Mouse (Mus musculus) frontal cortex, postnatal 10 days (tissue): ENCODE results near the gene Apc2.
A peak's percentile ranks its signal among the peaks of the same experiment; 100 is the strongest.

ENCODE experiments used
- DNase-seq, 2 experiments: peaks; one replicate each; pipeline ENCODE4 v3.0.0; 2022; ENCODE audit warnings: low spot score in 2 of 2, mixed read lengths in 1 of 2

Gene Apc2

GRCm38 (mm10) chr10:80294311-80294710 lies 1.5 kb upstream of the Apc2 start:
- DNase-seq: no peak

GRCm38 (mm10) chr10:80294788-80295303 lies 931 bp upstream of the Apc2 start:
- DNase-seq: peak in 1 of 2 experiments; percentile 38

- DNase-seq: peak in 1 of 2 experiments; percentile 36
Observed at GRCm38 (mm10) chr10:80296824-80297223, 1.0 kb downstream of the Apc2 start.

DNA sequence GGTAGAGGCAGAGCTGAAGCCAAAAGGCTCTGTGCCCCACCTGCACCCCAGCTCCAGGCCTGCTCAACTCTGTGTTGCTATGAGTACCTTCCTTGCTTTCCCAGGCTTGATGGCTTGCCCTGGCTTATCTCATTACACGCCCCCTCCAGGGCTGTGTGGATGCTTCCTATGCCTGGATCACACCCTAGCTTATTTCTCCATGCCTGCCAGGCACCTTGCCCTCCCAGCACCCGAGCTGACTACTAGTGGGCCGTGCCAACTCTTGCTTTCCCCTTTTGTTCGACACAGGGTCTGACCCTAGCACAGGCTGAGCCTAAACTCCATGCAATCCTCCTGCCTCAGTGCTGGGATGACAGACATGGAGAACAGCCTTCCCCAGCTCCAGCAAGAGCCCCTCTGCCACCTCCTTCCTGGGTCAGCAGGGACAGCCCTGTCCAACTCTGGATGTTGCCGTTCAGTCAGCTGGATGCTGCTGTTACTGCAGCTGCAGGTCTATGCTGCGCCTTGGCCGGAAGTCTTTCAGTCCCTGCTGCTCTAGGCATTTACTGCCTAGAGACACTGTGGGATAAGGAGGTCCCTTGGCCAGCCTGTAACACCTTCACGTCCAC lies 1.9 kb downstream of the Apc2 start:
- peak in 1 of 2 experiments; percentile 27 for DNase-seq

- peak; percentile 91 for DNase-seq
Observed at GRCm38 (mm10) chr10:80298571-80299281, 2.9 kb downstream of the Apc2 start.

DNA sequence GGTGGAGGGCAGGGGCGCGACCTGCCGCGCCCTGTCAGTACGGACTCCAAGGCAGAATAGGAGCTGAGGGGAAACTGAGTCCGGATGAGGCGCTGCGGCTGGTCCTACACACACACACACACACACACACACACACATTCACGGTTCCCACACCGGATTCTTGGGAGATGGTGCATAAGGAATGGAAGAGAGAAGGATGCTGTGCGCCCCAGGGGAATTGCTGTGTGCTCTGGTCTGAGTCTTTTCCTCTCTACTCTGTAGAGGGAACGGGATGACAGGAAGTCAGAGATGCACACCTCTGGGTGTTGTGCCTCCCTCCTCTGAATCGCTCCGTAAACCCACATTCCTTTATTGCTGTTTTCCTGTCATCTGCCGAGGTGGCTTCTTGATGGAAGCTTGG lies 3.5 kb downstream of the Apc2 start:
- DNase-seq: no peak

DNA sequence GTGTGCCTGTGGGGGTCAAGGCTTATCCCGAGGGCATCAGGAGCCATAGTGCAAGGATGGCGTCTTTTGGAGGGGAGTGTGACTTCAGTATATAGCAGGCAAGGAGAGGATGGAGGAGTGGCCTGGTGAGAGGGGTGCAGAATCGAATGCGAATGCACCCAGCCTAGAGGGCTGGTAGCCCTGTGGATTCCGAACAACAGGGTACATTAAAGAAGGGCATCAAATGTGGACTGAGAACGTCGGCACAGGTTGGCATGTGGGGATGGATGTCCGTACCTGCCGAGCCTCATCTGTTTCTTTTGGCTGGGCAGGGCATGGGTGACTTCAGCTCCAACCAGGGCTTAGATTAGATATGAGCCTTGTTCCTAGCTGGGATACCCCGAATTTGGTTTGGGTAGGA lies 4.0 kb downstream of the Apc2 start:
- DNase-seq: no peak

DNA sequence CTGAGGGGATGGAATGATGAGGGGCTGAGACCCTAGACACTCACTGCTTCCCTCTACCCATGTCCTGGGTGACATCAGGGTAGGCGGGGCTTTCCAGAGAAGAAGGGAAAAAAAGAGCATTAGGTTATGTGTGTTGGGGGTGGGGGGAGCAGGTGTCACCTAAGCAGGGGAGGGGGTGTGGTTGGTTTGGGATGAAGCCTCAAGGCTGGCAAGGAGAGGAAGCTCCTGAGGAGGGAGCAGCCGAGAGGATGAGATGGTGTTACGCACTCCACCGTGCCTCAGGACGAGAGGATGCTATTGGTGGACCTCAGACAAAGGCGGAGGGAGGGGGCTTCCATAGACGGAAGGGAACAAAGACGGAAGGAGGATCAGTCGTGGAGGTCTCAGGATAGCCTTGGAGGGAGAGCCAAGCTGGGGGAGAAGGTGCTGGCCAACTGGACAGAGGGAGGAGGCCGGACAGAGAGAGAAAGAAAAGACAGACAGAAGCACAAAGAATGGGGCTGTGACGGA lies 5.0 kb downstream of the Apc2 start:
- peak; percentile 68 to 71 for DNase-seq

GRCm38 (mm10) chr10:80301256-80302081 lies 5.7 kb downstream of the Apc2 start:
- DNase-seq: peak in 1 of 2 experiments; percentile 31

DNA sequence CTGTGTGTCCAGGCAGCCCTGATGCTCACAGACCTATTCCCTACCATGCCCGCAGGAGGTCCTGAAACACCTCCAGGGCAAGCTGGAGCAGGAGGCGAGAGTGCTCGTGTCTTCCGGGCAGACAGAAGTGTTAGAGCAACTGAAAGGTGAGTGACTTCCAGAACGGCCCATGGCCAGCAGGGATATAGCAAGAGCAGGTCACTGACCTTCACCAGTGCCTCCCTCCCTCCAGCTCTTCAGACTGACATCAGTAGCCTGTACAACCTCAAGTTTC lies 6.2 kb downstream of the Apc2 start:
- no peak for DNase-seq

DNA sequence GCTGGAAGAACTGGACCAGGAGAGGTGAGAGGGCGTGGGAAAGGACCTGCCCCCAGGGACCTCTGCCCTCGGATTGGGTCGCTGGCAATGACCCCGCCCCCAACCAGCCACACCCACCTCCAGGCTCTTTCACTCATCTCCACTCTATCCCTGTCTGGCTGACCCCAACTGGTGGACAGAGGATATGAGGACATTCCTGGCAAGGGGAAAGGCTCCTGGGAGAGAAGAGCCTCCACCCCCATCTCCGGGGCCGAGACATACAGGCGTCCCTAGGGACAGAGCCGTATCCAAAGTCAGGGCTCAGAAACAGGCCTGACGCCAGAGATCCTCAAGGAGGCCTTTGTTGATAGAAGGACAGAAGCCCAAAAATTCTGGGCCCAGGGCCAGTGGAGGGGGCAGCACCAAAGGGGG lies 6.7 kb downstream of the Apc2 start:
- DNase-seq: peak; percentile 72 to 80

DNA sequence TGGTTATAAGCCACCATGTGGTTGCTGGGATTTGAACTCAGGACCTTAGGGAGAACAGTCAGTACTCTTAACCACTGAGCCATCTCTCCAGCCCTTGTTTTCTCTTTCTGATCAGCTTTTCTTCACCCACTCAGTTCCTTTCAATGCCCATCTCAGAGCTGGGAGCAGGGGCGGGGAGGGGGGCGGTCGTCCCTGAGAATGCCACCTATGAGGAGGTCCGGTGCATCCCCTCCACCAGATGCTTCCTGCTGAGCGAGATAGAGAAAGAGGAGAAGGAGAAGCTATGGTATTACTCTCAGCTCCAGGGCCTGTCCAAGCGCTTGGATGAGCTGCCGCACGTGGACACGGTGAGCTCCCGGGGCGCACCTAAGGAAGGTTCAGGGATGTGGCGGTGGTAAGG lies 8.7 kb downstream of the Apc2 start:
- DNase-seq: no peak

- DNase-seq: no peak
Observed at GRCm38 (mm10) chr10:80304862-80305261, 9.1 kb downstream of the Apc2 start.

DNA sequence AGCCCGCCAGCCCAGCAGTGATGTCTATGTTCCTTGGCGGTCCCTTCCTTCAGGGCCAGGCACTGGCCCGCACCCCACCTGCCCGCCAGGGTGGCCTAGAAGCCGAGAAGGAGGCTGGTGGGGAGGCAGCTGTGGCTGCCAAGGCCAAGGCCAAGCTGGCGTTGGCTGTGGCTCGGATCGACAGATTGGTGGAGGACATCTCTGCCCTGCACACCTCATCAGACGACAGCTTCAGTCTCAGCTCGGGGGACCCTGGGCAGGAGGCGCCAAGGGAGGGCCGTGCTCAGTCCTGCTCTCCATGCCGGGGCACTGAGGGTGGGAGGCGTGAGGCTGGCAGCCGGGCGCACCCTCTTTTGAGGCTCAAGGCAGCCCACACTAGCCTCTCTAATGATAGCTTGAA lies 15.8 kb downstream of the Apc2 start:
- DNase-seq: no peak

GRCm38 (mm10) chr10:80312586-80313504 lies 17.1 kb downstream of the Apc2 start:
- DNase-seq: no peak

- no peak for DNase-seq
Observed at GRCm38 (mm10) chr10:80313627-80314201, 17.9 kb downstream of the Apc2 start.

DNA sequence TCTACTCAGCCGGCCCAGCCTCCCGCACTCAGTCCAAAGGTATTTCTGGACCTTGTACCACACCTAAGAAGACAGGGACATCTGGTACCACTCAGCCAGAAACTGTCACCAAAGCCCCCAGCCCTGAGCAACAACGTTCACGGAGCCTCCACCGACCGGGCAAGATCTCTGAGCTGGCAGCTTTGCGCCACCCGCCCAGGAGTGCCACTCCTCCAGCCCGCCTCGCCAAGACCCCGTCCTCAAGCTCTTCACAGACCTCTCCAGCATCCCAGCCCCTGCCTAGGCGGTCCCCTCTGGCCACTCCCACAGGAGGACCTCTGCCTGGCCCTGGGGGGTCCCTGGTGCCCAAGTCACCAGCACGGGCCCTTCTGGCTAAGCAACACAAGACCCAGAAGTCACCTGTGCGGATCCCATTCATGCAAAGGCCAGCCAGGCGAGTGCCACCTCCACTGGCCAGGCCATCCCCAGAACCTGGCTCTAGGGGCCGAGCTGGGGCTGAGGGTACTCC lies 18.8 kb downstream of the Apc2 start:
- no peak for DNase-seq

- no peak for DNase-seq
Observed at GRCm38 (mm10) chr10:80315315-80315714, 19.5 kb downstream of the Apc2 start.

- no peak for DNase-seq
Observed at GRCm38 (mm10) chr10:80316359-80316781, 20.6 kb downstream of the Apc2 start.

- DNase-seq: no peak
Observed at GRCm38 (mm10) chr10:80317011-80317410, 21.2 kb downstream of the Apc2 start.

DNA sequence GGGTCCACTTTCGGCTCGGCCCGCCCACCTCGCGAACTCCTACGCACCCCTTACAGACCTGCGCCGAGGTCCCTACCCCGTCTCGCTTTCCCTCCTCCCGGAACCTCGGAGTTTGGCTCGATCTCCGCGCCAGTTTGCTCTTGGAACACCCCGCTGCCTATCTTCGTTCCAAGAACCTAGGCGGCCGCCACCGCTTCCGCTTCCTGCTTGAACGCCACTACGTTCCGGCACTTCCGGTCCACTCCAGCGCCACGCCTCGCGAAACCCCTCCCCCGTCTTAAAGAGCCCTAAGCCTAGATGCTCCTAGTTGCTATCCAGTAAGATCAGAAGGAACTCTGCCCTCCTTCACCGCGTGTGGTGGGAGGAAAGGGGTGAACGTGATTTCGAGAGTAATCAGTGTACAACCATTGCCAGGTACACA lies 24.6 kb downstream of the Apc2 start, which contains the start of gene 2310011J03Rik:
Gene 2310011J03Rik (minus strand): TSS at position 198 of the 421 bp plus-strand sequence.
- peak; percentile 87 for DNase-seq
